Mouse (Mus musculus) cerebellum, adult (tissue): Measurements from ENCODE around the gene St6galnac3.
A peak's percentile ranks its signal among the peaks of the same experiment; 100 is the strongest.

Source experiments
- ATAC-seq: cut with Nextera tagmentation; 2 replicates; pipeline ENCODE4 v1.9.2; 2017; ENCODE audit warnings: mild to moderate bottlenecking, moderate library complexity, mixed read lengths; ENCODE audit not compliant: insufficient number of reproducible peaks, low FRiP score, low TSS enrichment

Gene St6galnac3

GRCm38 (mm10) chr3:153436076-153437021 lies 288.6 kb downstream of the St6galnac3 start:
- ATAC-seq, result no peak

GRCm38 (mm10) chr3:153433010-153433409 lies 292.0 kb downstream of the St6galnac3 start:
- ATAC-seq, result no peak

GRCm38 (mm10) chr3:153432053-153432816 lies 292.7 kb downstream of the St6galnac3 start:
- ATAC-seq, result peak; percentile 43; the same call in 1 of the 2 replicates

GRCm38 (mm10) chr3:153429840-153430239 lies 295.1 kb downstream of the St6galnac3 start:
- ATAC-seq, result no peak

GRCm38 (mm10) chr3:153421918-153422290 lies 303.1 kb downstream of the St6galnac3 start:
- no peak for ATAC-seq

GRCm38 (mm10) chr3:153421060-153421917 lies 303.7 kb downstream of the St6galnac3 start:
- ATAC-seq, result no peak

GRCm38 (mm10) chr3:153419331-153419730 lies 305.6 kb downstream of the St6galnac3 start:
- ATAC-seq, result no peak

- no peak for ATAC-seq
Measured at GRCm38 (mm10) chr3:153417001-153417400, 308.0 kb downstream of the St6galnac3 start.

GRCm38 (mm10) chr3:153416383-153416782 lies 308.6 kb downstream of the St6galnac3 start:
- no peak for ATAC-seq

GRCm38 (mm10) chr3:153414132-153414531 lies 310.8 kb downstream of the St6galnac3 start:
- ATAC-seq, result no peak

GRCm38 (mm10) chr3:153409286-153409685 lies 315.7 kb downstream of the St6galnac3 start:
- ATAC-seq, result no peak

- no peak for ATAC-seq
Measured at GRCm38 (mm10) chr3:153408361-153408760, 316.6 kb downstream of the St6galnac3 start.

GRCm38 (mm10) chr3:153407698-153408097 lies 317.3 kb downstream of the St6galnac3 start:
- no peak for ATAC-seq

- no peak for ATAC-seq
Measured at GRCm38 (mm10) chr3:153406858-153407257, 318.1 kb downstream of the St6galnac3 start.

GRCm38 (mm10) chr3:153406220-153406619 lies 318.8 kb downstream of the St6galnac3 start:
- no peak for ATAC-seq

- ATAC-seq, result no peak
Measured at GRCm38 (mm10) chr3:153405643-153406042, 319.3 kb downstream of the St6galnac3 start.

- ATAC-seq, result no peak
Measured at GRCm38 (mm10) chr3:153400259-153400658, 324.7 kb downstream of the St6galnac3 start.

GRCm38 (mm10) chr3:153399574-153399973 lies 325.4 kb downstream of the St6galnac3 start:
- ATAC-seq, result no peak

GRCm38 (mm10) chr3:153397726-153398125 lies 327.2 kb downstream of the St6galnac3 start:
- ATAC-seq, result no peak

- ATAC-seq, result no peak
Measured at GRCm38 (mm10) chr3:153396375-153397068, 328.5 kb downstream of the St6galnac3 start.
